Mouse (Mus musculus): ENCODE measurements around the gene Slc35g1.

The Slc35g1 gene

DNA sequence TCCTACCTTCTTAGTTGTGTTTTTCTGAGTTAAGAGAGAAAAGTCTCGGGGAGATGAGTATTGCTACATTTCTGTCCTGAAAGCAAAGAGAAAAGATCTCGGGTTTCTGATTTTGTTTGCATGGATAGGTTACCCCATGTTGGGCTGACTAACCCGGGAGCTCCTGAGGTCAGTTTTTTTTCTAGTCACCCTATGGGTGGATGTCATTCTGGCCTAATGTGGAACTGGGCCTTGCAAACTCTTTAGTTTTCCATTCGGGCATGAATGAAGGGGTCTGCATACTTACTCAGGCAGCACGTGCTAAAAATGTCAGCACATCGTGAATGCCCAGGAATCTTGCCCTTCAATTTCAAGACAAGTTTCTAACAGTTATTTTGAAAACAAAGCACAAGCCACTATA lies 1.2 kb downstream of the Slc35g1 start:
- DNase-seq: no peak

DNA sequence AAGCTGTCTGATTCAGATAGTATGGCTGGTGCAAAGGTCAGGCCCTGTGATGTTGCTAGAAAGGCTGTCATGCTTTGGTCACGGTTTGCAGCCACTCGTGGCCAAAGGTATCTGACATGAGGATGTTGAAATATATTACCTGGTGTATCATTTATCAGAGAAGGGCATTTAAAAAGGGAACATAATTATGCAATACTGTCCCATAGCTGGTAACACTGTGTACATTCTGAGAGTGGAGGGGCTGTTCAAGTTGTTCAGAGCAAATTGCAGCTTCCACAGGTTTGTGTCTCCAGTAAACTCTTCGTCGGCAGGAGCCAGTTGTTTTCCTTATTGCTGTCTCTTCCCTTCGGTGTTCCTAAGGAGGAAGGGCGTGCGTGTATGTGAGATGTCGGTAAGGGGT lies 3.2 kb downstream of the Slc35g1 start:
- no peak for DNase-seq

DNA sequence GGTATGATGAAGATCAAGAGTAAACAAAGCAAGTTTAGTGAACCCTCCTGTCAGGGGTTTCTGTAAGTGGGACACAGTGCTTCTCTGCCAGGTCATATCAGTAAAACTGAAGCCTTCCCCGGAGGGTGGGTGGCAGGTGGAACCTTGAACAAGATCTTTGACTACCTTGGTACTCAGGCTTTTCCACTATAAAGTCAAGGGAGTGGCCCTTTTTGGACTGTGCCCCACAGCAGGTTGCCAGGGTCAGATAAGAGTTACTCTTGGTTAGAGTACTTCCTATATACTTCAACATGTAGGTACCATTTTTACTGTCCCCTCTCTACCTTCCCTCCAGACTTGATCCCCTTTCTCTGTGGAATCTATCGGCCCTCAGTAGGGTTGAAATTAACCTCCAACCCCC lies 5.1 kb downstream of the Slc35g1 start:
- no peak for DNase-seq

DNA sequence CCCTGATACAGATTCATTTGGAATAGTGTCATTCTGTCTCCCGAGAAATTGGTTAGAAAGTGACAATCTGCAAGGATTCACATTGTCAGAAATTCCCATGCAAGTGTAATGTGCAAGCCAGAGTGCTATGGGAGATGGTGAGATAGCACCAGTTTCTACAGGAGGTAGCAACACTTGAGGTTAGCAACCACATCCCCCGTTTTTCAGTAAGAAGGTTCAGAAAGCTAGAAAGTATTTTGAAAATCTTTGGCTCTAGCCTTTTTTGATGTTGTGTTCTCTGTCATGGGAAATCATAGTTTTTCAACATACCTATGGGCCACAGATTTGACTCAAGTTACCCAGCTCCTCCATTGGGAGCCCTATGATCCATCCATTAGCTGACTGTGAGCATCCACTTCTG lies 5.6 kb downstream of the Slc35g1 start:
- no peak for DNase-seq

DNA sequence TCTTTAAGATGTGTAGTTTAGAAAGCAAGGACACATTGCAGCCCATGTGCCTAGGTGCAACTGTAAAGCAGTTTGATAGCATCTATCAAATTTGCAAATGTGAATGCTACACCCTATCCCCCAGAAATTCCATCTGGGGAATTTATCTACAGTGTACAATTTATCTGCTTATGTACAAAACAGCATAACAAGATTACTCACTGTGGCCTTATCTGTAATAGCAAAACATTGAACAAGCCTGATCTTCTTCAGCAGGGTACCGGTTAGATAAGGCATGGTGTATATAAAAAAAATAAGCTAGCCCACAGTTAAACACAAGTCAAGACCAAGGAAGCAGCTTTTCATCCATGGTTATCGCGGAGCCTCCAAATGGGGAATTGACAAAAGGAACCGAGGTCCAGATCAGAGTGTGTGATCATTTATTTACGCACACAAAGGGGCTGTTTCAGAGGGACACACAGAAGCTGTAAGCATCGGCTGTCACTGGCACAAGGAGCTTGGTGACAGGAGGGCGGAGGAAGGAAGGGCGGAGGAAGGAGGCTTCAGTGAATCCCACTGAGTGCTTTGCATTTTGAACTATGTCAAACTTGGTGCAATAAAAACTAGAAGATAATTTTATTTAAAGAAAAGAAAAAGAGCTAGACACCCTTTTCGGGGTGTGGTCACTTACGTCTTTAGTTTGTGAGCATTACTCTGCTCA lies 14.7 kb downstream of the Slc35g1 start:
- no peak for DNase-seq

DNA sequence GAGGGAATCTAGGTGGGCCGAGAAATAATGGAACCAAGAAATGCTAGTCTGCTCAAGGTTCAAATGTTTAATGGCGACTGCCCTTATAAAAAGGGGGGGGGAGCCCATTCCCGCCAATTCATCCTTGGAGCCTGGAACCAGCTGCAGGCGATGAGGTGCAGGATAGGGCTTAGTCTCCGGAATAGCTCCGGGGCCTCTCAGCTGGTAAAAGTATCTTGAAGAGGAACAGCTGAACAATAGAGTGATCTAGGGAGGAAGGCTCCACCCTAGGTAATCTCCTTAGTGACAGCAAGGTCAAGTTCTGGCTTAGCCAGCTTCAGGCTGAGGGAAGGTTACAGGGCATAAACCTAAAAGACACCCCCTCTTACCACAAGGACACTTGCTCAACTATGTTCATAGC lies 18.1 kb downstream of the Slc35g1 start:
- no peak for DNase-seq

DNA sequence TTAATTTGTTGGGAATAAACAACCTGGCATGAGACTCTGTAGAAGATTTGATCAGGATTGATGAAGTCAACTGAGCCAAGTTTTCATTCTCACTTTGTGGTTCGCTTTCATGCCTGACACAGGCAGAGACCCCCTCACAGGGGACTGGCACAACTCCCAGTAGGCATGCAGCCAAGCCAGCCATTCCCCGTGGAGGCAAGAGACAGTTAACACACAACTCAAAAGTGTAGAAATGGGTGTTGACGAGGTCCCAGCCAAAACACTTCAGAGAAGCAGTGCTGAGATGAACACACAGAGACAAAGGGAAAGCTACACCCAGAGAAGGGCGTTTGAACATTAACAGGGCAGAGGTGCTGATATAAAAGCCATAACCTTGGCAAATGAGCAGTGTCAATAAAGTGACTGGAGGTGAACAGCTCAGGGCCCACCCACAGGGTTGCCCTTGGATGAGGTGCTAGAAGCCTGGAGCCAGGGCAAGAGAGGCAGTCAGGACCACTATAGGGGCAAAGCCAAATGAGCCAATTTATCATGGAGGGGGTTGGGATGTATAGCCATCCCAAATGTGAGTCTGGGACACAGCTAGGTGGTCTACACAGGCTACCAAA lies 23.1 kb downstream of the Slc35g1 start:
- no peak for DNase-seq

DNA sequence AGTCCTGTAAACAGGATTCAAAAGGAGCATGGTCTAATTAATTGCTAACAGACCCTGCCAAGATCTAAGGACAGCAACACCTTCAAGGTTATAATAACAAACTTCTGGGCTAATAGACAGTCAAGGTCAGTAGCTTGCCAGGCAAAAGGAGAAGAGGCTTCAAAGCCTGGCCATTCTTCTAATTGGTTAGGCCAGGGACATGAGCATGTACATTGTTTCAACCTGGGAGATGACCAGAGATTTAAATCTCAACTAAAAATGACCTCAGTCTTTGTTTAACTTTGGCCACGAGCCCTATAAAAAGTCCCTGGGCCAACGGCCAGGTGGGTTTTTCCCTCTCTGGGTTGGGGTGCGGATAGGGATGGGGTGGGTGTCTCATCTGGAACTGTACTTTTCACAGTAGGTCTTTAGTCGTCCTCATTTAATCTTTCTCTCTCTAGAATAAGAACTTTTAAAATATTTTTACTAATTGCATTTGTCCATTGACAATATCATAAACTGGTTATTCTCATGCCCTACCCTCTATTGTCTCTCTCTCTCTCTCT lies 25.0 kb downstream of the Slc35g1 start:
- DNase-seq: no peak

DNA sequence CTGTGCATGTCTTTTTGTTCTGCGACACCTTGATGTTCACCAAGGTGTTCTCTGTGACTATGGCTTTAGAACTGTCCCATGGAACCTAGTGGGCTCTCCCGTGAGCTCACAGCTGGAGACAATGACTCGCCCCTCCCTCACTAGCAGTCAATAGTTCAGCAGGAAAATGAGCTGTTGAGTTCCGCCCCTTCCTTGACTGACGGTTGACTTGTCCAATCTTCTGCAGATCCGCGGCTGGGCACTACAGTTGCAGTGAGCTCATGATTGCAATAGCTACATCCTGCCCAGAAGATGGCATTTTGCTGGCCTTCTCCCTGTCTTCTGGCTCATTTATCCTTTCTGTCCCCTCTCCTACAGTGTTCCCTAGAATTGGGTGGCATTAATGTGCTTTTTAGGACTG lies 25.7 kb downstream of the Slc35g1 start:
- peak in 1 of 2 experiments; percentile 6 for DNase-seq

DNA sequence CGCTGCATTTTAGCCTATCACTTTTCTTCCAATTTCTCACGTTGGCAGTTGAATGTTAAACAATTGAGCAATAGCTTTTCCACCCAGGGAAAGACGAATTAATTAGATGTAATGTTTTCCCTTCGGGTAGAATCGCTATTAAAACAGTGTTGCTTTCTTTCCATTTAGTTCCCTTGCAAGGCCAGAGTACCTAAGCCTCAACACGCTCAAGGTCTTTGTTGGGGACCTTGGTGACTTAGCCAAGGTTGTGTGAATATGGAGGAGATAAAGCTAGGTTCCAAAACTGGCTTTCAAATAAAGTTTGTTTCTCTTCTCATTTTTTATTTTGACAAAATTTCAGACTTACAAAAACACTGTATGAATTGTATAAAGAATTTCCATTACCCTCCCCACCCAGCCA lies 27.1 kb downstream of the Slc35g1 start:
- DNase-seq: no peak

DNA sequence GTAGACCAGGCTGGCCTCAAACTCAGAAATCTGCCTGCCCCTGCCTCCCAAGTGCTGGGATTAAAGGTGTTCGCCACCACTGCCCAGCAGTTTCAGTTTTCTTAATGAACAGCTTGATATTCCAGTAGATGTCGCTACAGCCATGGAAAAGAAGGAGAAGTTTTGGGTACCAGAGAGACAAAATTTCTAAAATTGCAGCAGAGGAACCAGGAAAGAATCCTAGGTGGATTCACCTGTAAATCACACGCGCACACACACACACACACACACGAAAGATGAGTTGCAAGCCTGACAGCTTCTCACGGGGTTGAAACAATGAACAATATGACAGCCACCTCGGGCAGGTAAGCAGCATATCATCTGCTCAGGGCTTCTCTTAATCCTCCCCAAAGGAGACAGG lies 28.1 kb downstream of the Slc35g1 start:
- no peak for DNase-seq

DNA sequence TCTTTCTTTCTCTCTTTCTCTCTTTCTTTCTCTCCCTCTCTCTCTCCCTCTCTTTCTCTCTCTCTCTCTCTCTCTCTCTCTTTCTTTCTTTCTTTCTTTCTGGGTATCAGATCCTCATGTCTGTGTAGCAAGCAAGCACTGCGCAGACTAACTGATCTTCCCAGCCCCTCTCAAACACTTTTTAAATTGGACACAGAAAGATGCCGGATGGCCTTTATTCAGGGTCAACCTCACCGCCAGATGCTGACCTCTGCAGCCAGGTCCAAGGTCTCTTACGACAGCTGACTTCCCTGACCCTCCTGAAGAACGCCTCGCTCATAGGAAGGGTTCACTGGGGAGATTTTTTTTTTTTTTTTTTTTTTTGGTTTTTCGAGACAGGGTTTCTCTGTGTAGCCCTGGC lies 28.8 kb downstream of the Slc35g1 start:
- no peak for DNase-seq

DNA sequence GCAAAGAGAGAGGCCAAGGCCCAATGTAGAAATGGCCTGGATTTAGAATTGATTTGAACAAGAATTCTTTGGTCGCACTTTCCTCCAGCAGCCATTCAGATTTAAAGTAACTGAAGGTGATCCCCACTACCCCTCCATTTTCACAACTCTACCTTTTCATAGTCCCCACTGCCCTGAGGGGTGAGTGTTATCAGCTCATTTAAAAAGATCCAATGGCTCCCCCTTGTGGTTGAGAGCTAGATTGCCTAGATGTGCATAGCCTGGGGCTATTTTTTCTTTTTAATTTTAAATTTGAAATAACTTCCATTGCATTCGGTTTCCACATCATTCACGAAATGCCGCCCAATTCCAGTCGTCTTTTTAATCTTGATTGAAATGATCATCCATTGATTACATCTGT lies 33.5 kb downstream of the Slc35g1 start:
- DNase-seq: peak in 1 of 2 experiments; percentile 4

DNA sequence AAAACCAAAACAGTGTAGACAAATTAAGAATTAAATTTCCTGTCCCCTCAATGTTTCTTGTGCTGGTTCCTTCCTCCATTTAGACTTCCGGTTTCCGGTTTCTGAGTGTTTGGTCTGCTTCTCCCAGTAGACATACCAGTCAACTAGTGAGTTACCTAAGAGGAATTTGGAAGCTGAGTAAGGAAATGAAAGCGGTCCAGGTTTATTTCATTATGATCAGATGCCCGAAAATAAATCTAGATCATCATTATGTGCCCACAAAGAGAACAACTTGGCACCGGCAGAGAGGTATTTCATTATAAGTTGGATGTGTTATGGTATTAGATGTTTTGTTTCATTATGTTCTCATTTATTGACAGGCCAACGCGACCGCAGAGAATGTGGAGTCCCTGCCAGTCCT lies 34.7 kb downstream of the Slc35g1 start:
- no peak for DNase-seq

DNA sequence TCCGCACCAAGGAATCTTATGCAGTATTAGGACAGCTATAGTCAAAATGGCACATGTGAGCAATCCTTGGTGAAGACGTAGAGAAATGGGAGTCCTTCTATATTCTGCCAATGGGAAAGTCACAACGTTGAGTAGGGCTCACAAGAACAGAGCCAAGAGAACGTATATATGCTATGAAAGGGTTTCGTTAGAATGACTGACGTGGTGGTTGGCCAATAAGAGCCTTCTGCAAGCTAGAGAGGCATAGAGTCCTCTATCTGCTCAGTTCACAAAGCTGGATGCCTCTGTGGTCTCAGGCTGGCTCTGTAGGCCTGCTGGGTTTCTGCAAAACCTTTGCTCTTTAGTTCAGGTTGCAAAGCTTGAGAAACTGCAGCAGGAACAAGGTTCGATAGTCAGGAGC lies 35.5 kb downstream of the Slc35g1 start:
- no peak for DNase-seq

DNA sequence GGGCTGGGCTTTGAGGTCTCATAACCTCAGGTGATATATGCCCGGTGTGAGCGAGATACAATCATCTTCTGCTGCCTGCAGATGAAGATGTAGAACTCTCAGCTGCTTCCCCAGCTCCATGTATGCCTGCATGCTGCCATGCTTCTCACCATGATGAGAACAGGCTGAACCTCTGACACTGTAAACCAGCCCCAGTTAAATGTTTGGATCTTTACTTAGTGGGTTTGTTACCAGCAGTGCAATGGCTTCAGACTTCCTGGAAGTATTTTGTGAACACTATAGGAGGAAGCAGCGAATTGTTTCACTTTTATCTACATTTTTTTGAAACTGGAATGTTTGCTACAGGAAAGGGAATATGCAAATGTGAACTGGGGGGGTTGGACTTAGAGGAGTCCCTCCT lies 36.2 kb downstream of the Slc35g1 start:
- DNase-seq: no peak

DNA sequence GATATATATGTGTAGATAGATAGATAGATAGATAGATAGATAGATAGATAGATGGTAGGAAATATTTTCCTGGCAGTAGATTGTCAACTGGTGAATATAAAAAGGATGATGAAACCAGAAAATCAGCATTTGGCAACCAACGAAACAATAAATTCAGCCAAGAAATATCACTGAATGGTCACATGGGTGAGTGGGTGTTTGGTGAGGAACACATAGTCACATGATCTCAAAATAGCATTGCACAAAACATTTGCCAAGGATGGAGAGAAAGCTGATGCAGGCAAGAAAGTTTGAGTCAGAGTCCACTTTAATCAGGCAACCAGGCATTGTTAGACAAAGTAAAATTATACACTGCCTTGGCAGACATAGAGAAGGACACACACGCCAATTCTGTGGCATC lies 37.6 kb downstream of the Slc35g1 start:
- no peak for DNase-seq

DNA sequence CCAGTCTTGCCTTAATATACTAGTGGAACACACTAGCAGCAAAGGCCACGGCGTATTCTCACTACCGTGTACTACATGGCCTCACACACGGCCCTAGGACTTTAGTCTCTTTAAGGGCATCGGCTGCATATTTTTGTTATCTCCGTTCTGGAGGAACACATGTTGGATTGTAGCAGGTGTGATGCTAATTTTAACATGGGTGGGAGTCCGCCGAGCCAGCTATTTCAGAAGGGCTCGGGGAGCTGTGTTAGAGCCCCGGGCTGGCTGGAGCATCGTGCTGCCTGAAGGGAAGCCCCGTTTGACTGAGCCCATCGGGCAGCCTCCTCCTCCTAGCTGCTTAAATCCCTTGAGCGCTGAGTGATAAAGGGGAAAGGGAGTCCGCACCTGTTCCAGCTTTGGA lies 39.4 kb downstream of the Slc35g1 start:
- DNase-seq: no peak

DNA sequence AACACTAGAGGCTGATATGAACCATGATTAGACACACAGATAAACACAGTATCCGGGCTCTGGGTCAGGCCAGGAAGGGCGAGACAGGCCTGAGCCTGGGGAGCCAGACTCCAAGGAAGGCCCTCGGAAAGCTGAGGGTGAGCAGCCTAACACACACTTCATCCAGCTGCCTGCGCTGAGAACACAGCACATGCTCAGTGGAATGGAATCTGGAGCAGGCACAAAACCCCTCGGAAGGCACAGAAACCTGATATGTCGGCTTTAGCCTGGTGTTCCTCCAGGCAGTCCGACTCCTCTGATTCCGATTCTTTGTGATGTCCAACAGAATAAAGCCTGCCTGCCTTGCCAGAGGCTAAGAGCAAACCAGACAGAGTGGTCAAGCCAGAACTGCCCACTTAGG lies 46.1 kb downstream of the Slc35g1 start:
- no peak for DNase-seq

DNA sequence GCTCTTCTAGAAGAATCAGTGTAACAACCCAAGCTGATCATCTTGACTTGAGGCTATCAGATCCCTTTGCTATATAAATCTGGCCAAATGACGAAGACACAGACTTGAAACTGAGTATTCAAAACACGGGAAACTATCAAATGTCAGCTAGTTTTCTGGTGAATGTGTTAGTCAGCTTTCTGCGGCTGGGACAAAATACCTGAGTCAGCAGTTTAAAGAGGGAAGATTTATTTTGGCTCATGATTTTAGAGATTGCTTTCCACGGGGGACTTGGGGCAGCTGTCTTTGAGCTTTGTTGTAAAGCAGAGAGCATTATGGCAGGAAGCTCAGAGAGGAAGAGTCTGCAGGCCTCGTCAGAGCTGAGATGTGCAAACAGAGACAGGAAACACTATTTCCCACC lies 50.0 kb downstream of the Slc35g1 start:
- DNase-seq: no peak
